Mouse (Mus musculus) 3T3-L1 (cell line): ENCODE results near the gene Gfra1.

Source experiments
- DNase-seq: peaks from one replicate; pipeline ENCODE4 v3.0.0-alpha.2; 2015; ENCODE audit warnings: low read depth, low spot score

Gene Gfra1

DNA sequence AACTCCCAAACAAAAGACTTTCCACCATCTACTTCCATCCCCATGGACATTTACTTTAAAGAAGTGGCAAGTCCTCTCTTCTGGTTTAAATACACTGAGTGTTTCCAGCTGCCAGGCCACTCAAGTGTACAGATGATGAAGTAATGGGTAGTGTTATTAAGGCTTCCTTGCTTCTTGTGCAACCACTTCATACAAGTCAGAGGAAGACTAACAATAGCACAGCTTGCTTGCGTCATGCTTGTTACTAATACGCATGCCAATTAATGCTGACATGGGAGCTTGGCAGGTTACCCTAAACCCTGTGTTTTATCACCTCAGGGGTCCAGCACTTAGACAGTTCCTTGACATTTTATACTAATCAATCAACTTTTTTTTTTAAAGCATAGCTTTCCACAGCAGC, 196.5 kb downstream of the Gfra1 start:
- peak; percentile 42 for DNase-seq

DNA sequence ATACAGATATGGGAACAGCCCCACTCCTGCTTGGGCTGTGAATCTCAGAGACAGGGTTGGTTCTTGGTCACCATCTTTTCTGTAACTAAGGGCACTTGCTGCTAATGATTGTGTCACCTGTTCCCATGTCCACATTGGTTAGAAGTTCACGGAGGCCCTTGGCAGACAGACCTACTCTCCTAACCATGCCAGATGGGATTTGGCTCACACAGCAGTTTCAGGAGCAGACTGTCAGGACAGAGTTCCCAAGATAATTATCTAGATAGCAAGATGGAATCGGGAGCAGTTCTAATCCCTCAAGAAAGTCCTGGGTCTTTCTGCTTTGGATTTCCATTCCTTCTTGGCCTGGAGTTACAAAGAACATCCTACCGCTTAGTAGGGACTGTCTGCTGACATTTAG, 199.2 kb downstream of the Gfra1 start:
- DNase-seq = no peak

DNA sequence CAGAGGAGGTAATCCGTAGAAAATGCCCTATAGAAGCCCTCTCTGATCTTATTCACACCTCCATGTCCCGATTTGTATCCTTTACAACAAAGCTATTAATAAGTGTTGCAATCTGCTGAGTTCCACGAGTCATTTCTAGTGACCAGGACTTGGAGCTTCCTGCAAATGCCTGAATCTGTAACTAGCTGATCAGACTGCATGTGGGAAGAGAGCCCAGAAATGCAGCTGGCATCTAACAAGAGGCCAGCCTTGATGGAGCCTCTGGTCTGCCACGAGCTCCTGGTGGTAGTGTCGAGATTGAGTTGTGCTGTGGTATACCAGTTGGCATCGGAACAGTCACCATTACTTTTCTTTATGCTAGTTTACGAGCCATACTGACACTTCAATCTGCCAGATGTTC, 200.3 kb downstream of the Gfra1 start:
- peak; percentile 76 for DNase-seq

DNA sequence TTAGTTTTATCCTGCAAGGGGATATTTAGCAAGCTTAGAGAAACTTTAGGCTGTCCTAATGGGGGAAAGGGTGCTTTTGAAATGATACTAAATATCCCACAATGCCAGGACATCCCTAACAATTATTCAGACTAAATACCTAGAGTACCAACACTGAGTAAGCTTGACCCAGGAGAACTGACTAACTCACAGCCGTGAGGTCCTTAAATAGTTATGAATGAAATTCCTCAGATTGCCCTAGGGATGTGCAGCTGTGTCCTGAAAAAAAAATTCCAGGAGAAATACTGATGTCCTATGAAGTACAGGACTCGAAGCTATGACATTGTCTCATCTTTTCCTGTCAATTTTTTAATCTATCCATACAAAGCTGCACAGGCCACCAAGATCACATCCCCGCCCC, 201.5 kb downstream of the Gfra1 start:
- DNase-seq = peak; percentile 63

DNA sequence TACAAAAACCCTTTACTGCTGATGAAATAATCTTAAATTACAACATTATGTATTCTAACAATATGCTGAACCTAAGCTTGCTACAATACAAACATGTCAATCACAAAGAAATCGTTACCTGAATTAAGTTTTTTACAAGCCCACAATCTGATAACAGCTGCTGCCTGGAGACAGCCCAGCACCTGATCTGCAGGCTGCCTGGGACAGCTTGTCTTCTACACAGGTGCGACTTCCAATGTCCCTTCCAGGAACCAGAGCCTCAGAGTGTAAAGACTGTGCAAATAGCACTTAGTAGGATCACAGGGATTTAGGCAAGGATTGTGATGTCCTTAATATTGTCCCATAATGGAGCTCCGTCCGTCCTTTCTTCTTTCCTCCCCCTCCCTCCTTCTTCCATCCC, 204.0 kb downstream of the Gfra1 start:
- no peak for DNase-seq

DNA sequence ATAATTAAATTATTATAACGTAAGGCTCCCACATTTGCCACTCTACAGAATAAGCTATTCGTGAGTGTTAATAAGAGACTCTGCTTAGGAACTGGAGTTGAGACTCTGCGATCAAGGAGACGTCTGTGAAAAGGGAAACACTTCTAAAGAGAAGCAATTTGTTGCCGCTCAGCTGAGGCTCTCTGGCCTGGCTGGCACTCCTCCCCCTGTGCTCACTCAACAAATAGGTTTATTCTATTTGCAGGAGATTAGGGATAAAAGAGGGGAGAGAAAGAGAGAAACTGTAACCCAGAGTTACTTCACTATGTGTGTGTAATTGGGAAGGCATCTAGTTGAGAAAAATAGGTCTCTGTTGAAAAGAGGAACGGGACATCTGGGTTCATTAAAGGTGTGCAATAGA, 204.6 kb downstream of the Gfra1 start:
- DNase-seq = no peak

DNA sequence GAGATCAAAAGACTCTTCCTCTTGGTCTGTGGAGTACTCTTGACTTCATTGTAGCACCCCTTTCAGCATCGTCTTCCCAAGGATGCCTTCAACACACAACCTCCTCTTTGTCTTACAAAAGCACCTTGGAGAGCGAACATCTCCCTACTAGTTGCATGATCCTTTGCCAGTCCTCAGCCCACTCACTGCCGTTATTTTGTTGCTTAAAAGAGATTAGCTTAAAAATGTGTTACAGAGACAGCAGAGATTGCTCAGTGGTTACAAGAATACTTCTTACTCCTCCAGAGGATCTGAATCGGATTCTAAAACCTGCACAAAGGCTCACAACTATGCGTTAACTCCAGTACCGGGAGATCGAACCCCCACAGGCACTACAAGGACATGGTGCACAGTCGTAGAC, 205.5 kb downstream of the Gfra1 start:
- no peak for DNase-seq

DNA sequence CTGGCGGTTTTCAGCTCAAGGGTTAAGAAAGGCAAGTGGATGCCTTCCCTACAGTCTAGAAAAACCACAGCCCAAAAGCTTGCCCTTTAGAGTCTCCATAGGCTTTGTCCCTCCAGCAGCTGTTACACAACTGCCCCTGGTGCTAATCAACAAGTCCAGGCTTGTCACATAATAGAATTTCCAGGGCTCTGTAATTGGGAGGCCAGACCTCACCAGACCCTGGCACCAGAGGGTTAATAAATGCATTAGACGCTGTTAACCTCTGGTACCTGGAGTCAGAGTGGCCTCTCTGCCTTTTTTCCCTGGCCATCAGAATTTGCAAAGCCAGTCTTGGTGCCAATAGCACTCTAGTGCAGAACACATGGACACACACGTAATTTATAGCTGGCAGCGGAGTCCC, 211.6 kb downstream of the Gfra1 start:
- no peak for DNase-seq

DNA sequence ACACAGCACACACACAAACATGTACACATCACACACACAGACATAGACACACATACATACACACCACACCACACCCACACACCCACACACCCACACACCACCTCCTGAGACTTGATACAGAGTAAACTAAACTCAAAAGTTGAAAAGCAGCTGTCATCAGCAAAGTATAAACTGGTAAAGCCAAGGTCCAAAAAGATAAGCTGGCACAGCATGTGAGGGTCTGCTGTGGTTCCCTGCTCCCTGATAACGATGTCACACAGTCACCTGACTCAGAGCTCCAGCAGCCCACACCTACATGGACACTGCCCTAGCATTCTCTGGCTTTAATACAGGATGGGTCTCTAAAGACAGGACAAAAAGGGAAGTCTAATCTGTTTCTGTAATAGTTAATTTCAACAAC, 212.1 kb downstream of the Gfra1 start:
- DNase-seq = no peak

DNA sequence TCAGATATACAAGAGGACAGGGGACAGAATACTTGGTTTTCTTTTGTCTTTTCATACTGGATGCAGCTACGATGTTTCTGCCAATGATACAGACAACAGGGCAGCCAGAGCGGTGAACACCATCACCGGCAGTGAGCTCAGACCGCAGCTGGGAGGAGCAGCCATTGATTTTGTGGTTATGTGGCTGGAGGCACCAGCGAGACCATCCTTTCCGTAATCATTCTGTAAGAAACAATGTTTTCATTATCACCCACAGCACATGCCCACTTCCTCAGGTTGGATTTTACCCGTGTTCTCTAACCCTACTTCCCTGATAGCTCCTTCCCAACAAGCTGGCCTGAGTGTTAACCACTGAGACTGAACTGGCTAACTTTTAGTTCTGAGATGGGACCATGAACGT, 217.4 kb downstream of the Gfra1 start:
- no peak for DNase-seq

DNA sequence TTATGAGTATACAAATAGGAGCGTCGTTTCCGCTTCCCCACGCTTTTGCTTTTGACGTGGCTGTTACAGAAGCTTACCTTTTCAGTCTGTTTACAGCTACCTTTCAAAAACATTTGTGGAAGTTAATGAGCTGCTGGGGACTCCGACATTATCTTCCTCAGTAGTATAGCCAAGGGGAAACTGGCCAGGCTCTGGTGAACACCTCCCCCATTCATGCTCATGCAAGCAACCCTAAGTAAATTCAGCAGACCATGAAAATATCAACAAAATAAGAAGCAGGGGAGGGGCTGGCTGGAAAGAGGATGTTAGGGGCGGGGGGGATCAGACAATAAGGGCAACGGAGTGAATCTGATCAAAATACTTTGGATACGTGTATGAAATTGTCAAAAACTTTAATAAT, 228.0 kb downstream of the Gfra1 start:
- no peak for DNase-seq

DNA sequence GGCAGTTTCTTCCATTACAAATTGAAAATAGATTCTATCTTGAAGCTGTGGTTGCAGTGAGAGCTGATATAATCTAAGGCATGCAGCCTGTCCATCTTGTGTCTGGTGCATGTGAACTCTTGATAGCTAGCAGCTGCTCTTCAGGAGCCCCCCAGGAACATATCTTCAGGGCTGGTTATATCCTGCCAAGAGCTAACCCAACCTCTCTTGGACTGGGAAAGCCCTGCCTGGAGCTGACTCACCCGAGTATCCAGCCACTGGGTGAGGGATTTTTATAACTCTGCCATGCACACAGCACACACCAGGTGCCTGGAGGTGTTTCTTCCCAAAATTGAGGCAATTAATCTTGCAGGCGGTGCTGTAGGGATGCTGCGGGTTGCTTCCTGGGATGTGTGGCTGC, 228.8 kb downstream of the Gfra1 start:
- DNase-seq = peak; percentile 73

DNA sequence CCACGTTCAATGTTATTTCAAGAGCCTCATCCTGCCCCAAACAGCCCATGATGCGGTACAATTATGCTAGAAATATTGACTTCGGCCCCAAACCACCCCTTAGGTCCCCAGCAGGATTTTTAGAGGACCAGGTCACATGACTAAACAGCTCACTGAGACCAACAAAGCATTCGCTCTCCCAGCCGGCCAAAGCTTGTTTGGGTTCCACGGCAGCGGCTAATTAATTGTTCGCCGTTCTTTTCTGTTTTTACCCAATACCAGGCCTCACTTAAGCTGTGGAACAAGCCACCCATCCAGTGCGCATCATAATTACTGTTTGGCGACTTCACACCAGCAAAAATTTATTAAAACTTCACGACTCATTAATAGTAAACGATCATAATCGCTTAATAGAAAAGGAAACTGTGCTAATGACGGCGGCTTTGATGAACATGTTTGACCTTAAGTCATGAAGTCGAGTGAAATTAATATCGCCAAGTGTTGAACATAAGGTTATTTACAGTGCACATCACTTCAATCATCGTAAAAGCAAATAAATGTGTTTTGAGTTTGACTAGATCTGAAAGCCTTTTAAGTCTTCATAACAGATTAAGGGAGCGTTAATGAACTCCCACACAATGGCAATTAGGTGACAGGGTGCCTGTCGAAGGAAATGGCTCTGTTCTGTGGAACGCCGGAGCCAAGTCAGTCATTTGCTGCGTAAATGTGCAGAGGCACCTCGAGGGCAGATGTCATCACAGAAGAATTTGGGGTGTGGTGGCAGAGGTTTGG, 235.5 kb downstream of the Gfra1 start:
- peak; percentile 36 for DNase-seq

DNA sequence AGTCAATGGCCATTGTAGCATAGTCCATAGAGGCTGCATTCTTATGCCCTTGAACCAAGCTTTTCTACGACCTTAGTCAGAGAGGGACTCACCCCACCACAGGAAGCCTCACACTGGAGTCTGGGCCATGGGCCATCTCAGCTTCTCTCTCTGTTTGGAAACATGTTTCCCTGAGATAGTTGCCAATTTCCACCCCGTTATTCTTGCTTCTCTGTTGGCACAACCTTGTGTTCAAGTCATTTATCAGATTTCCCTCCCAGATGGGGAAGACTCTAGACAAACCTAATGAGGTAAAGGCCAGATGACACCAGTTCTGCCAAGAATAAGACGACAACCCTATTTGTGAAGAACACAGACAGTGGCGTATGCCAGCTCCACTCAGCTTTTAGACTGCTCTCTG, 238.1 kb downstream of the Gfra1 start:
- DNase-seq = no peak

DNA sequence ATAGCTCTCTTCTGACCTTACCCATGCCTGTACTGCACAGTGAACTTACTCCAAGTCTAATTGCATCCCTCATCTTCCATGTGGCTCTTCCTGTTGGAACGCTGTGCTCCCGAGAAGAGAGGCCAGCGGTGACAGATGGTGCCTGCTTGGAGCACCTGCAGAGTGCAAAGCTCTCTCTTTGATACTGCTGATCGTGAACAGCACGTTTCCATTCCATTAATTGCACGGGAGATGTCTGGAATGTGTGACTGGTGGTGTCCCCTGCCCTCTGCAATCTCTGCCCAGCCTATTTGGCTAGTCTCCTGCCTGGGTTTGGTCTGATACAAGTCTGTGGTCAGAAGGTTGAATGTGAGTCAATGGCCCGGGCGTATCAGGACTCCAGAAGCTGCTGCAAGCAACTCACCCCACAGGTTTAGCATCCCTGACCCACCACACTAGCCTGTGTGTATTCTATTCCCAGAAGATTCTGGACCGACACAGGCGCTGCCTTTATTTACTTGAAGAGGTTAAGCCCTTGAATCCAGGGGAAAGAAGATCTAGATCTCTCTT, 249.1 kb downstream of the Gfra1 start:
- peak; percentile 29 for DNase-seq

DNA sequence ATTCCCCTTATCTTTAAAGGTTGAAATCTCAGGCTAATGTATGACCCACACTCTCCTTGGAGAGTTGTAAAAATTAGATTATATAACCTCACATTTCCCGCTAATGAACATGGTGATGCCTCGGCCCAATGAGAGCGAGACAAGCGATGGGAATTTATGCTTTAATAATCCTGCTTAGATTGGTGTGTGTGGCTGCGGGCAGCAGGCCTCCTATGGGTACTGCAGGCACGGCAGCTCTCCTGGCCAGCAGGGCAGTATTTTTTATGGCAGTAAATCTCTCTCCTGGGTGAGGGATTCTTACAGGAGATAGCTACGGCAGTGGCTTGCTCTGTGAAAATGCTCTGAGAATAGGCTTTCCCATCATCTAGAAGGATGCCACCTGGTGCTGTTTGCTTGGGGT, 250.2 kb downstream of the Gfra1 start:
- DNase-seq = no peak

DNA sequence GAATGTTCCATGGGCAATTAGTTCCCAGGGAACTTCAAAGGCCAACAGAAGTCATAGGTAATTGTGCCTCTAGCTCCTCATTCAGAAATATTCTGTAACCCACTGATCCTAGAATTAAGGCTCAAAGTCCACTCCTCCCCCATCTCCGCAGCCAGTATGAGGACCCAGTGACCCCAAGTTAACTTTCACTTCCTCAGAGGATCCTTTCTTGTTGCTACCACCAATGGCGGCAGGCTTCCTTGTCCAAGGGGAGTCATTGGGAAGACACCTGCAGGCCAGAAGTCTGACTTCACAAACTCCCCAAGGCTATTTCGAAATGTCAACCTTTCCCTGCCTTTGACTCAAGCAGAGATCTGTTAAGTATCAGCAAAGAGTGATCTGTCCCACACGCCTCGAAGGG, 253.1 kb downstream of the Gfra1 start:
- DNase-seq = no peak

DNA sequence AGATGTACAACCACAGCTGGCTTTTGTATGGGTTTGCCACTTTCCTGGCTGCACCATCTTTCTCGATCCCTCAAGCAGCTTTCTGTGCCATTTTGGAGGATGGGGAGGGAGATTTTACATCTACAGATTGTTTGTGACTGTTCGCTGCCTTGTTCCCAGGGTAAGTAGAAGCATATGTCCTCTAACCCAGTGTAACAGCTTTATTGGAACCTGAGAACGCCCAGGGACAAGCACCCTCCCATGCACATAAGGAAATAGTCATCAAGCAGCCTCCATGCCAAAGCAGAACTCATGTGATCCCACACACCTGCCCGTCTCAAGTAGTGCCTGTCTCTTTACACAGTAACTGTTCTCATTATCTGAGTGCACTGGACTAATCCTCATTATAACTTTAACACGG, 256.0 kb downstream of the Gfra1 start:
- no peak for DNase-seq

DNA sequence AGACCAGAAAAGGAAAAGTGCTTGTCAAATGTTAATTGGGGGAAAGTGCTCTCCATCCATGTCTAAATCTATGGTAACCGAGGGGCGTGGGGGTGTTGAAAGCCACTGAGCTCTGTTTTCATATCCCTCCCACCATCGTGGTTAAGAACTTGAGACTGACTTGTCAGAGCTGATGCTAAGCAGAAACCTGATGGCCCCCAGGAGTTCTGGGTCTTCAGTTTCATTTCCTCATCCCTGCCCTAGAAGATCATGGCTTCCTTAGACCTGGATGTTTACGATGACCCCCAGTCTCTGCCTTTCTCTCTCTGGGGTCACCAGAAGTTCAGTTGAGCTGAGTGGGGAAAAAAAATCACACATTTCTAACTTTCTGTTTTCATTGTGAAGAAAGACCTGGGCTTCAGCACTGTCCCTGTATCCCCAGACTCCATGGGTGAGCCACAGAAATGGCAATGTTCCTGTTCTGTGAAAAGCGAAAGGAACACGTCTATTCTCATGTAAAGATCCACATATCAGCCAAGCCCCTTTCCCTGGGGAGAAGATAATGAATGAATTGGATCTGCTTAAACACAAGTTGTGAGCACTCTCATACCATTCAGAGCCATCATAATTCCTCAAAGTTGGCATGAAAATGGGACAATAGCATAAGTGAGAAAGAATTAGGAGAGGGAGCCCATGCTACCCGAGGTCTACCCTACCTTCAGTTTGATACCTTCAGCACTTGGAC, 261.8 kb downstream of the Gfra1 start:
- no peak for DNase-seq

DNA sequence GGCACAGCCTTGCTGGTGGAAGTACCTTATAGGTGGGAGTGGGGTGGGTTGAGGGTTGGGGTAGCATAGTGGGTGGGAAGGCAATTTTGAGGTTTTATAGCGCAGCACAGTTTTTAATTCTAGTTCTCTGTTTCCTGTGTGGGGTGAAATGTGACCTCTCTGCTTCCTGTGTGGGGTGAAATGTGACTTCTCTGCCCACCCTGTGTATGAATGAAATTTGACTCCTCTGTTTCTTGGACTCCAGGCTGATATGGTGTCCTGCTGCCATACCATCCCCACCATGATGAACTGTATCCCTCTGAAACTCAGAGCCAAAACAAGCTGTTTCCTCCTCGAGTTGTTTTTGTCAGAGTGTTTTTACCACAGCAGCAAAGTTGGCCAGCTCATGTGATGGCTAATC, 264.8 kb downstream of the Gfra1 start:
- DNase-seq = no peak

DNA sequence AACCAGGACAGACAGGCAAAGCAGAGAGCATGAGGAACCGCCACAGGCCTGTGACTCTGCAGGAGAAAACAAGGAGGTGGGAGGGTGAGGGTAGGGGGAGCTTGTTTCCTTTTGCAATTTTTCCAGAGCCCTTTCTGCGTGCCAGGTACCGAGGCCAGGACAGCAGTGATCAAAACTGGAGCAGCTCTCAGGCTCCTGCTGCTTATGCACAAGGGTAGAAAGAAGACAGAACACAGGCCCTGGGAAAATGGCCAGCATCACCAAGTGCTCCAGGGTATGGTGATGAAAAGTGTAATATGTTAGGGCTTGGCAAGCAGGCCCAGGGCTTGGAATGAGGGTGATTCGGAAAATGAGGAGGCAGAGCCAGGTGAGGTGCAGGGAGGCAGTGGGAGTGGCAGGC, 269.2 kb downstream of the Gfra1 start:
- peak; percentile 17 for DNase-seq
